Mouse (Mus musculus) thymus, postnatal 4 days (tissue): Measurements from ENCODE around the gene Fbxw14.
"Not testable (repeated sequence)": the region's sequence is repeated elsewhere in the genome, so short reads cannot be mapped to it uniquely, and the experiment has no call there.

Experiments
- DNase-seq: peaks from one replicate; pipeline ENCODE4 v3.0.0; 2021

Gene Fbxw14

GRCm38 (mm10) chr9:109287576-109287975 is at the start of gene Fbxw14:
Fbxw14 (minus strand) TSS chr9:109287676.
- DNase-seq, result not testable (repeated sequence)

- DNase-seq, result no peak
These were observed 24.4 kb downstream of the Fbxw14 start for GRCm38 (mm10) chr9:109263041-109263440.

GRCm38 (mm10) chr9:109234654-109235053 is 52.8 kb downstream of the Fbxw14 start, which contains the start of gene Fbxw20:
Fbxw20 (minus strand) TSS chr9:109234754.
- no peak for DNase-seq
